In genomic region chr14:54864313-54865036, GRCm38 (mm10) we compare ENCODE assay signal across 8 mouse cellular contexts. TPM values are rescaled to one million over a fixed set of nuclear protein-coding genes. Genes with fewer than 3 reads are reported as not detected.
DNase-seq lines count a peak whose midpoint lies in the region; ATAC-seq and TF ChIP-seq lines count a peak whose summit lies in the region.

No protein-coding gene starts in this region.

- H3K4me3 ChIP-seq in heart, adult 2 months = peak overlapping the region; percentile 92
- peak overlapping the region; percentile 77 to 96 for H3K4me3 ChIP-seq in MEL (ENCODE audit: control insufficient read depth in 1 of 2, insufficient read depth in 1 of 2, low read depth in 2 of 2, low read length in 2 of 2)
- peak overlapping the region; percentile 66 for H3K4me3 ChIP-seq in heart, postnatal 0 days (ENCODE audit: low read depth, low read length)

- no peak for ATAC-seq in heart, postnatal 0 days (ENCODE audit: insufficient read depth, low read depth)
- ATAC-seq in megakaryocyte, adult 5-6 weeks (ENCODE audit: poor library complexity, severe bottlenecking) = peak; percentile 49

- no peaks in the 10 kb centered on the region for H3K27me3 ChIP-seq in heart, adult 2 months (ENCODE audit: control insufficient read depth, insufficient read depth, low read length)
- no peaks in the 10 kb centered on the region for H3K27me3 ChIP-seq in MEL (ENCODE audit: control insufficient read depth in 1 of 2, insufficient read depth in 2 of 2, low read length in 2 of 2)
- H3K27me3 ChIP-seq in heart, postnatal 0 days (ENCODE audit: control insufficient read depth, insufficient read depth, low read length) = no peaks in the 10 kb centered on the region

- intact Hi-C loops in heart, adult 2 months (cut with DNase I) = loop anchor here (1.0 to 5.0 kb wide), 3 partner anchors 29 to 153 kb away; partner anchors contain the start of genes Cebpe and Ngdn
- intact Hi-C loops in heart, postnatal 14 days (cut with DNase I) = loop anchor here (5.0 to 10.0 kb wide), 2 partner anchors 152 to 230 kb away; partner anchors contain the start of genes Cebpe, Thtpa and Zfhx2

- H3K9me3 ChIP-seq in MEL (replicated peaks; ENCODE audit: insufficient read depth, low read length) = no peaks in the 10 kb centered on the region
- no peaks in the 10 kb centered on the region for H3K9me3 ChIP-seq in heart, postnatal 0 days (replicated peaks; ENCODE audit: control insufficient read depth, low read length)

- TF ChIP-seq POLR2A in heart, adult 2 months (IDR thresholded peaks at IDR 0.05; ENCODE audit: insufficient read depth, low read depth, low read length) = no peak
- no peak for TF ChIP-seq POLR2A in MEL (IDR thresholded peaks at IDR 0.05; ENCODE audit: control insufficient read depth in 1 of 2, insufficient read depth in 1 of 2, low read depth in 1 of 2, low read length in 2 of 2, poor library complexity in 1 of 2)

- peak overlapping the region; percentile 18; the same call in 1 of the 2 replicates for H3K9ac ChIP-seq in heart, adult 2 months (ENCODE audit: low read depth, low read length)
- peak overlapping the region; percentile 72 for H3K9ac ChIP-seq in MEL (ENCODE audit: control insufficient read depth, low read depth, low read length, poor library complexity, severe bottlenecking)
- peak overlapping the region; percentile 51 for H3K9ac ChIP-seq in heart, postnatal 0 days (replicated peaks; ENCODE audit: low read depth, low read length)

- TF ChIP-seq CTCF in heart, adult 2 months (IDR thresholded peaks at IDR 0.05) = no peak
- TF ChIP-seq CTCF in MEL (IDR thresholded peaks at IDR 0.05 in 2 of 3, conservative IDR thresholded peaks at IDR 0.05 in 1 of 3; ENCODE audit: control insufficient read depth in 1 of 3, insufficient read depth in 1 of 3, low read depth in 2 of 3, low read length in 3 of 3, poor library complexity in 1 of 3, severe bottlenecking in 1 of 3) = no peak
- TF ChIP-seq CTCF in heart, postnatal 0 days (IDR thresholded peaks at IDR 0.05; ENCODE audit: low read depth) = no peak

- no peaks in the 10 kb centered on the region for H3K36me3 ChIP-seq in heart, adult 2 months (ENCODE audit: control insufficient read depth, insufficient read depth, low read length)
- H3K36me3 ChIP-seq in MEL (ENCODE audit: control insufficient read depth in 1 of 2, insufficient read depth in 2 of 2, low read length in 2 of 2) = peaks cover 0 to 21% of the 10 kb centered on the region in 2 experiments; a peak in 2 of 4 replicates
- no peaks in the 10 kb centered on the region for H3K36me3 ChIP-seq in heart, postnatal 0 days (replicated peaks; ENCODE audit: control insufficient read depth, insufficient read depth, low read length)

- DNase-seq in heart, adult 2 months = no peak
- DNase-seq in heart, postnatal 14 days = no peak
- no peak for DNase-seq in MEL (ENCODE audit: low read depth, low spot score)
- DNase-seq in heart, postnatal 0 days (ENCODE audit: low spot score) = no peak
- DNase-seq in urinary bladder, postnatal 25 days (ENCODE audit: low spot score) = no peak
- DNase-seq in adrenal gland, postnatal 14 days = no peak
- no peak for DNase-seq in cerebellum, postnatal 36 days

- TF ChIP-seq EP300 in heart, adult 2 months (IDR thresholded peaks at IDR 0.05; ENCODE audit: insufficient read depth, low read depth, low read length) = no peak
- no peak for TF ChIP-seq EP300 in MEL (IDR thresholded peaks at IDR 0.05; ENCODE audit: low read depth in 1 of 2, low read length in 2 of 2)
- TF ChIP-seq EP300 in heart, postnatal 0 days (IDR thresholded peaks at IDR 0.05; ENCODE audit: low read depth) = no peak

- WGBS in heart, adult 2 months = 15% methylated on average over 21 of the region's 21 CpGs
- 15% methylated on average over 21 of the region's 21 CpGs for WGBS in heart, postnatal 0 days

- peak overlapping the region; percentile 82 for H3K4me2 ChIP-seq in heart, postnatal 0 days (ENCODE audit: low read depth, low read length)

- no peaks in the 10 kb centered on the region for H3K4me1 ChIP-seq in heart, adult 2 months (ENCODE audit: control insufficient read depth, insufficient read depth, low read length)
- H3K4me1 ChIP-seq in MEL (ENCODE audit: control insufficient read depth in 1 of 2, insufficient read depth in 2 of 2, low read length in 2 of 2) = peaks cover 19 to 27% of the 10 kb centered on the region in 2 experiments
- H3K4me1 ChIP-seq in heart, postnatal 0 days (ENCODE audit: control insufficient read depth, insufficient read depth) = no peaks in the 10 kb centered on the region; the same call in 1 of the 2 replicates

- H3K79me2 ChIP-seq in heart, adult 2 months (replicated peaks; ENCODE audit: control insufficient read depth, insufficient read depth, low read length) = no peaks in the 10 kb centered on the region
- no peaks in the 10 kb centered on the region; the same call in 1 of the 2 replicates for H3K79me2 ChIP-seq in MEL (ENCODE audit: control insufficient read depth, insufficient read depth, low read length, poor library complexity)

- TF ChIP-seq RAD21 in MEL (IDR thresholded peaks at IDR 0.05; ENCODE audit: low read depth, low read length) = no peak

- H3K27ac ChIP-seq in heart, adult 2 months = peak overlapping the region; percentile 77
- H3K27ac ChIP-seq in MEL (ENCODE audit: control insufficient read depth, low read depth, low read length) = peak overlapping the region; percentile 48
- peak overlapping the region; percentile 61; the same call in 1 of the 2 replicates for H3K27ac ChIP-seq in heart, postnatal 0 days (ENCODE audit: low read depth)

TF ChIP-seq in MEL, 35 proteins besides CTCF, POLR2A, EP300 and RAD21 (continues in another document):
- TF ChIP-seq TBP (IDR thresholded peaks at IDR 0.05; ENCODE audit: low read depth, low read length) (peak; percentile 95), CHD1 (IDR thresholded peaks at IDR 0.05; ENCODE audit: low read depth, low read length) (no peak)

RNA-seq across cellular contexts. Expression of gene Homez, which starts 6.3 kb away (rescaled TPM):
- 1 to 10 TPM; 4.1 to 7.2 TPM for total RNA-seq in heart, adult 2 months (2021)
- 2.6 and 3.1 TPM in 2 replicates for polyA plus RNA-seq in heart, adult 2 months (2012; rRNA removed)
- total RNA-seq in heart, postnatal 14 days (2021) = 1 to 10 TPM; 6.7 to 8.6 TPM
- 4.7 and 4.9 TPM in 2 replicates for total RNA-seq in MEL (2012; rRNA removed)
- 1 to 10 TPM in 1 of 2 experiments, not detected in 1; 8.5 TPM for polyA plus RNA-seq in MEL (2012; ENCODE audit: insufficient read depth in 1 of 2, insufficient read length in 2 of 2, low read depth in 1 of 2, low replicate concordance in 2 of 2, missing spikeins in 1 of 2)
- 4.5 and 5.1 TPM in 2 replicates for total RNA-seq in heart, postnatal 0 days (2014; rRNA removed; ENCODE audit: low replicate concordance)
- polyA plus RNA-seq in heart, postnatal 0 days (2015; fragmentation: Nextera tagmentation; extraction: Ambion mirVana) = 4.3 and 5.4 TPM in 2 replicates
- total RNA-seq in megakaryocyte, adult 5-6 weeks (2015) = 6.3 and 6.8 TPM in 2 replicates
- 4.6 and 13.3 TPM in 2 replicates for total RNA-seq in megakaryocyte, adult 5-6 weeks (2017)
- total RNA-seq in adrenal gland, postnatal 14 days (2021) = 9.6 and 10.9 TPM in 2 replicates

RNA-seq across cellular contexts. Expression of gene Ppp1r3e, which starts 12.9 kb away (rescaled TPM):
- 1 to 10 TPM; 2.8 to 3.4 TPM for total RNA-seq in heart, adult 2 months (2021)
- polyA plus RNA-seq in heart, adult 2 months (2012; rRNA removed) = 4.8 and 4.9 TPM in 2 replicates
- 1 to 10 TPM; 2.8 to 5.2 TPM for total RNA-seq in heart, postnatal 14 days (2021)
- total RNA-seq in MEL (2012; rRNA removed) = 0.56 and 0.73 TPM in 2 replicates
- polyA plus RNA-seq in MEL (2012; ENCODE audit: insufficient read depth in 1 of 2, insufficient read length in 2 of 2, low read depth in 1 of 2, low replicate concordance in 2 of 2, missing spikeins in 1 of 2) = 1 to 10 TPM in 1 of 2 experiments, not detected in 1; 1.2 TPM
- 0.08 and 1.3 TPM in 2 replicates for total RNA-seq in heart, postnatal 0 days (2014; rRNA removed; ENCODE audit: low replicate concordance)
- polyA plus RNA-seq in heart, postnatal 0 days (2015; fragmentation: Nextera tagmentation; extraction: Ambion mirVana) = 0.79 and 1.3 TPM in 2 replicates
- total RNA-seq in megakaryocyte, adult 5-6 weeks (2015) = 9.8 and 11.9 TPM in 2 replicates
- total RNA-seq in megakaryocyte, adult 5-6 weeks (2017) = 0.22 and 1.8 TPM in 2 replicates
- total RNA-seq in adrenal gland, postnatal 14 days (2021) = 14.0 and 15.9 TPM in 2 replicates

RNA-seq across cellular contexts. Expression of gene Bcl2l2, which starts 18.7 kb away (rescaled TPM):
- total RNA-seq in heart, adult 2 months (2021) = 10 to 100 TPM; 42.4 to 45.0 TPM
- polyA plus RNA-seq in heart, adult 2 months (2012; rRNA removed) = 29.2 and 44.4 TPM in 2 replicates
- total RNA-seq in heart, postnatal 14 days (2021) = 10 to 100 TPM; 35.1 to 39.2 TPM
- total RNA-seq in MEL (2012; rRNA removed) = 10.5 and 12.5 TPM in 2 replicates
- 10 to 100 TPM in 1 of 2 experiments, not detected in 1; 18.8 TPM for polyA plus RNA-seq in MEL (2012; ENCODE audit: insufficient read depth in 1 of 2, insufficient read length in 2 of 2, low read depth in 1 of 2, low replicate concordance in 2 of 2, missing spikeins in 1 of 2)
- total RNA-seq in heart, postnatal 0 days (2014; rRNA removed; ENCODE audit: low replicate concordance) = 20.6 and 31.1 TPM in 2 replicates
- 2.9 and 3.3 TPM in 2 replicates for polyA plus RNA-seq in heart, postnatal 0 days (2015; fragmentation: Nextera tagmentation; extraction: Ambion mirVana)
- 2.1 and 3.0 TPM in 2 replicates for total RNA-seq in megakaryocyte, adult 5-6 weeks (2015)
- total RNA-seq in megakaryocyte, adult 5-6 weeks (2017) = 4.4 and 6.2 TPM in 2 replicates
- 43.5 and 51.9 TPM in 2 replicates for total RNA-seq in adrenal gland, postnatal 14 days (2021)

RNA-seq across cellular contexts. Expression of gene Gm20521, which starts 18.8 kb away (rescaled TPM):
- 1 to 10 TPM; 3.2 to 6.1 TPM for total RNA-seq in heart, adult 2 months (2021)
- polyA plus RNA-seq in heart, adult 2 months (2012; rRNA removed) = not detected in 2 replicates
- 1 to 10 TPM; 4.1 to 8.1 TPM for total RNA-seq in heart, postnatal 14 days (2021)
- 0.58 and 0.88 TPM in 2 replicates for total RNA-seq in MEL (2012; rRNA removed)
- polyA plus RNA-seq in MEL (2012; ENCODE audit: insufficient read depth in 1 of 2, insufficient read length in 2 of 2, low read depth in 1 of 2, low replicate concordance in 2 of 2, missing spikeins in 1 of 2) = 1 to 10 TPM in 1 of 2 experiments, not detected in 1; 3.4 TPM
- not detected in 2 replicates for total RNA-seq in heart, postnatal 0 days (2014; rRNA removed; ENCODE audit: low replicate concordance)
- 0.18 TPM in 1 of 2 replicates, not detected in the other for polyA plus RNA-seq in heart, postnatal 0 days (2015; fragmentation: Nextera tagmentation; extraction: Ambion mirVana)
- not detected in 2 replicates for total RNA-seq in megakaryocyte, adult 5-6 weeks (2015)
- not detected in 2 replicates for total RNA-seq in megakaryocyte, adult 5-6 weeks (2017)
- 1.7 and 7.0 TPM in 2 replicates for total RNA-seq in adrenal gland, postnatal 14 days (2021)

RNA-seq across cellular contexts. Expression of gene Pabpn1, which starts 27.8 kb away (rescaled TPM):
- 10 to 100 TPM; 51.4 to 52.2 TPM for total RNA-seq in heart, adult 2 months (2021)
- polyA plus RNA-seq in heart, adult 2 months (2012; rRNA removed) = 66.2 and 91.7 TPM in 2 replicates
- total RNA-seq in heart, postnatal 14 days (2021) = 10 to 100 TPM; 66.9 to 77.6 TPM
- 82.3 and 85.8 TPM in 2 replicates for total RNA-seq in MEL (2012; rRNA removed)
- 100 to 1,000 TPM in 1 of 2 experiments, not detected in 1; 393 TPM for polyA plus RNA-seq in MEL (2012; ENCODE audit: insufficient read depth in 1 of 2, insufficient read length in 2 of 2, low read depth in 1 of 2, low replicate concordance in 2 of 2, missing spikeins in 1 of 2)
- total RNA-seq in heart, postnatal 0 days (2014; rRNA removed; ENCODE audit: low replicate concordance) = 27.6 and 44.5 TPM in 2 replicates
- polyA plus RNA-seq in heart, postnatal 0 days (2015; fragmentation: Nextera tagmentation; extraction: Ambion mirVana) = 35.0 and 36.2 TPM in 2 replicates
- 48.9 and 67.2 TPM in 2 replicates for total RNA-seq in megakaryocyte, adult 5-6 weeks (2015)
- 153 and 165 TPM in 2 replicates for total RNA-seq in megakaryocyte, adult 5-6 weeks (2017)
- total RNA-seq in adrenal gland, postnatal 14 days (2021) = 154 and 191 TPM in 2 replicates

Comparison
In these comparisons a context has a peak if more than half of its experiments do, and no peak if none do; other contexts are left out.
1. H3K9ac ChIP-seq: peak in every context shown above with its lines; median percentile 72 in MEL; 51 in heart, postnatal 0 days; 18 in heart, adult 2 months.